Mouse (Mus musculus): Measurements from ENCODE around the gene Ermard. TPM values are rescaled to one million over a fixed set of nuclear protein-coding genes. Genes with fewer than 3 reads are reported as not detected.

Gene Ermard
- total RNA-seq, 2 experiments from 2014 or later = 22.9 to 29.4 TPM

GRCm38 (mm10) chr17:15120569-15120968 lies 79.6 kb downstream of the Ermard start:
- no peak for TF ChIP-seq CTCF (IDR thresholded peaks at IDR 0.05)
- Histone ChIP-seq H3K27ac (no peak overlapping the region), H3K4me3 (no peak overlapping the region)
- intact Hi-C loops (cut with DNase I) = no loop called here
- no peak for DNase-seq

- Histone ChIP-seq H3K27ac (peak overlapping the region; percentile 36), H3K4me3 (no peak overlapping the region)
- DNase-seq = peak; percentile 74
- no peak for TF ChIP-seq CTCF (IDR thresholded peaks at IDR 0.05)
- intact Hi-C loops (cut with DNase I) = no loop called here
Observed at GRCm38 (mm10) chr17:15129630-15130287, 88.8 kb downstream of the Ermard start.

- intact Hi-C loops (cut with DNase I) = no loop called here
- peak overlapping the region; percentile 36 for H3K27ac ChIP-seq
- H3K4me3 ChIP-seq = no peak overlapping the region
- no peak for TF ChIP-seq CTCF (IDR thresholded peaks at IDR 0.05)
- DNase-seq = no peak
Observed at GRCm38 (mm10) chr17:15130288-15130656, 89.3 kb downstream of the Ermard start.

- Histone ChIP-seq H3K27ac (no peak overlapping the region), H3K4me3 (no peak overlapping the region)
- DNase-seq = no peak
- intact Hi-C loops (cut with DNase I) = no loop called here
- TF ChIP-seq CTCF (IDR thresholded peaks at IDR 0.05) = no peak
Observed at GRCm38 (mm10) chr17:15134905-15135669, 94.1 kb downstream of the Ermard start.

- DNase-seq = peak; percentile 46
- Histone ChIP-seq H3K27ac (no peak overlapping the region), H3K4me3 (no peak overlapping the region)
- TF ChIP-seq CTCF (IDR thresholded peaks at IDR 0.05) = no peak
- intact Hi-C loops (cut with DNase I) = no loop called here
Observed at GRCm38 (mm10) chr17:15137443-15137842, 96.4 kb downstream of the Ermard start.

Other genes starting within 250 kb of the Ermard start
- 1 to 10 TPM in 1 of 2 experiments, under 1 TPM in 1; 0.94 to 3.0 TPM for gene Wdr27, start 98.0 kb upstream of the Ermard start, total RNA-seq (2021)
- 1 to 10 TPM; 8.1 to 9.9 TPM for gene 1600012H06Rik, start 98.0 kb upstream of the Ermard start, total RNA-seq (2021)
- gene Phf10, start 79.9 kb upstream of the Ermard start, total RNA-seq (2021) = 10 to 100 TPM; 46.9 to 54.2 TPM
- gene 9030025P20Rik, start 62.7 kb upstream of the Ermard start, total RNA-seq (2021) = 1 to 10 TPM; 1.8 to 2.5 TPM
- not detected for gene Gm3417, start 62.4 kb upstream of the Ermard start, total RNA-seq (2021)
- 1 to 10 TPM; 2.1 to 3.5 TPM for gene Gm3435, start 31.0 kb upstream of the Ermard start, total RNA-seq (2021)
- not detected for gene Tcte3, start 280 bp downstream of the Ermard start, total RNA-seq (2021)
- gene Gm3448, start 329 bp downstream of the Ermard start, total RNA-seq (2021) = 1 to 10 TPM in 1 of 2 experiments, under 1 TPM in 1; 0.67 to 1.2 TPM

All from gastrocnemius, adult 2 months (tissue).